ENCODE assay signal across 7 mouse cellular contexts in the genomic region with DNA sequence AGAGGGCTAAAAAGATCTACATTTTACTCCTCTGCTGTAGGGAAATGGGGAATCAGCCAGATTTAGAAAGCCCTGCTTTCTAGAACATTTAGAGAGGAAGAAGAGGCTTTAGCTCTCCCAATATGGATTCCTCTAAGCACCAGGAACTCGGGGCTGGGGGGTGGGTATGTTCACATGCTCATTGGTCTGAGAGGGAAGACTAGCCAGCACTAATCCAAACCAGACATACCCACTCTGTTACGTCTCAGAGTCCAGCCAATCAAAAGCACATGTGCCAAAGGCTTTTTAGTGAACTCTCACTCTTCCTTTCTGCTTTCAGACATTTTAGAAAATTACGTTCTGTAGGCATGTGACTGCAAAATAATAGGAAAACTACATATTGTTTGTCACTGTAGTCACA. TPM values are rescaled to one million over a fixed set of nuclear protein-coding genes. Genes with fewer than 3 reads are reported as not detected.
A peak's percentile ranks its signal among the peaks of the same experiment; 100 is the strongest.
DNase-seq lines count a peak whose midpoint lies in the region; ATAC-seq lines count a peak whose summit lies in the region.

No protein-coding gene starts in this region.

- peak overlapping the region; percentile 51 for H3K4me2 ChIP-seq in neural tube, embryonic 11.5 days (ENCODE audit: low read depth)
- H3K4me2 ChIP-seq in embryonic facial prominence, embryonic 15.5 days (replicated peaks), result peak overlapping the region; percentile 49
- peak overlapping the region; percentile 64 for H3K4me2 ChIP-seq in limb, embryonic 13.5 days (replicated peaks)
- H3K4me2 ChIP-seq in stomach, embryonic 16.5 days (ENCODE audit: low read depth, low read length), result peak overlapping the region; percentile 63

- no peak overlapping the region for H3K27ac ChIP-seq in neural tube, embryonic 11.5 days (ENCODE audit: low read depth, low read length)
- peak overlapping the region; percentile 88; the same call in 1 of the 2 replicates for H3K27ac ChIP-seq in embryonic facial prominence, embryonic 15.5 days (replicated peaks)
- 0 out of 2 replicates have a peak overlapping the region, but pooled peaks have one; percentile 79 for H3K27ac ChIP-seq in limb, embryonic 13.5 days
- no peak overlapping the region for H3K27ac ChIP-seq in stomach, embryonic 16.5 days (ENCODE audit: low read length)

- peak overlapping the region; percentile 66 for H3K4me3 ChIP-seq in neural tube, embryonic 11.5 days (ENCODE audit: low read depth, low read length)
- H3K4me3 ChIP-seq in embryonic facial prominence, embryonic 15.5 days (replicated peaks), result peak overlapping the region; percentile 62
- peak overlapping the region; percentile 67 for H3K4me3 ChIP-seq in limb, embryonic 13.5 days
- peak overlapping the region; percentile 70 for H3K4me3 ChIP-seq in stomach, embryonic 16.5 days (replicated peaks; ENCODE audit: low read length)

- H3K36me3 ChIP-seq in neural tube, embryonic 11.5 days (ENCODE audit: control insufficient read depth, insufficient read depth, low read length), result no peaks in the 10 kb centered on the region
- H3K36me3 ChIP-seq in embryonic facial prominence, embryonic 15.5 days, result no peaks in the 10 kb centered on the region
- H3K36me3 ChIP-seq in limb, embryonic 13.5 days, result peaks cover 21% of the 10 kb centered on the region; the same call in 1 of the 2 replicates
- no peaks in the 10 kb centered on the region for H3K36me3 ChIP-seq in stomach, embryonic 16.5 days (ENCODE audit: control insufficient read depth, insufficient read depth, low read length)

- no peak for ATAC-seq in neural tube, embryonic 11.5 days (ENCODE audit: insufficient read depth, low FRiP score, low TSS enrichment)
- ATAC-seq in embryonic facial prominence, embryonic 15.5 days (ENCODE audit: insufficient number of reproducible peaks, low FRiP score, low TSS enrichment, low read depth), result 0 out of 2 replicates have a peak, but pooled peaks have one; percentile 46
- ATAC-seq in limb, embryonic 13.5 days (ENCODE audit: low FRiP score, low read depth), result 0 out of 2 replicates have a peak, but pooled peaks have one; percentile 52
- ATAC-seq in stomach, embryonic 16.5 days (ENCODE audit: insufficient read depth, low FRiP score), result no peak
- ATAC-seq in granulocyte monocyte progenitor cell, adult 5-6 weeks (replicated peaks; ENCODE audit: poor library complexity, severe bottlenecking), result no peak
- ATAC-seq in cerebellum, adult (ENCODE audit: insufficient number of reproducible peaks, low FRiP score, low TSS enrichment), result no peak

- H3K9ac ChIP-seq in neural tube, embryonic 11.5 days (ENCODE audit: low read length), result peak overlapping the region; percentile 80; the same call in 1 of the 2 replicates
- H3K9ac ChIP-seq in embryonic facial prominence, embryonic 15.5 days, result no peak overlapping the region
- peak overlapping the region; percentile 83 for H3K9ac ChIP-seq in limb, embryonic 13.5 days
- H3K9ac ChIP-seq in stomach, embryonic 16.5 days (ENCODE audit: low read length), result no peak overlapping the region

- no peaks in the 10 kb centered on the region for H3K9me3 ChIP-seq in neural tube, embryonic 11.5 days (ENCODE audit: control insufficient read depth, low read length)
- no peaks in the 10 kb centered on the region for H3K9me3 ChIP-seq in embryonic facial prominence, embryonic 15.5 days (replicated peaks)
- no peaks in the 10 kb centered on the region for H3K9me3 ChIP-seq in limb, embryonic 13.5 days
- no peaks in the 10 kb centered on the region for H3K9me3 ChIP-seq in stomach, embryonic 16.5 days (replicated peaks; ENCODE audit: control insufficient read depth, low read length)

- peak; percentile 11 for DNase-seq in neural tube, embryonic 11.5 days (ENCODE audit: low spot score)
- no peak for DNase-seq in neural tube, embryonic 10.5 days (ENCODE audit: extremely low spot score, low spot score)

- peaks cover 4% of the 10 kb centered on the region; the same call in 1 of the 2 replicates for H3K4me1 ChIP-seq in neural tube, embryonic 11.5 days (ENCODE audit: control insufficient read depth, insufficient read depth, low read length)
- peaks cover 3% of the 10 kb centered on the region; the same call in 1 of the 2 replicates for H3K4me1 ChIP-seq in embryonic facial prominence, embryonic 15.5 days
- peaks cover 7% of the 10 kb centered on the region; the same call in 1 of the 2 replicates for H3K4me1 ChIP-seq in limb, embryonic 13.5 days
- H3K4me1 ChIP-seq in stomach, embryonic 16.5 days (ENCODE audit: control insufficient read depth, insufficient read depth, low read length), result peaks cover 4% of the 10 kb centered on the region

- no peaks in the 10 kb centered on the region for H3K27me3 ChIP-seq in neural tube, embryonic 11.5 days (ENCODE audit: control insufficient read depth, insufficient read depth, low read length)
- H3K27me3 ChIP-seq in embryonic facial prominence, embryonic 15.5 days, result no peaks in the 10 kb centered on the region
- H3K27me3 ChIP-seq in limb, embryonic 13.5 days, result no peaks in the 10 kb centered on the region
- H3K27me3 ChIP-seq in stomach, embryonic 16.5 days (ENCODE audit: control insufficient read depth, insufficient read depth, low read length), result no peaks in the 10 kb centered on the region

- 54% methylated on average over 3 of the region's 3 CpGs for WGBS in neural tube, embryonic 11.5 days
- 30% methylated on average over 3 of the region's 3 CpGs for WGBS in embryonic facial prominence, embryonic 15.5 days
- WGBS in limb, embryonic 13.5 days, result 24% methylated on average over 3 of the region's 3 CpGs
- WGBS in stomach, embryonic 16.5 days, result 33% methylated on average over 3 of the region's 3 CpGs

RNA-seq across cellular contexts. Expression of a gene that starts 1.6 kb away (rescaled TPM):
- polyA plus RNA-seq in neural tube, embryonic 11.5 days (2014; fragmentation: Nextera tagmentation; extraction: Ambion mirVana), result 370 and 372 TPM in 2 replicates
- 292 and 321 TPM in 2 replicates for polyA plus RNA-seq in embryonic facial prominence, embryonic 15.5 days (2015; fragmentation: Nextera tagmentation; extraction: Ambion mirVana)
- polyA plus RNA-seq in limb, embryonic 13.5 days (2015; fragmentation: Nextera tagmentation; extraction: Ambion mirVana), result 342 and 349 TPM in 2 replicates
- polyA plus RNA-seq in stomach, embryonic 16.5 days (2015; fragmentation: Nextera tagmentation; extraction: Ambion mirVana), result 224 and 242 TPM in 2 replicates
- 29.8 and 43.6 TPM in 2 replicates for total RNA-seq in granulocyte monocyte progenitor cell, adult 5-6 weeks (2014; fragmentation: Nextera tagmentation)
- total RNA-seq in granulocyte monocyte progenitor cell, adult 5-6 weeks (2017), result 52.1 and 69.9 TPM in 2 replicates

RNA-seq across cellular contexts. Expression of a gene that starts 45.5 kb away (rescaled TPM):
- 4.0 and 4.3 TPM in 2 replicates for polyA plus RNA-seq in neural tube, embryonic 11.5 days (2014; fragmentation: Nextera tagmentation; extraction: Ambion mirVana)
- 2.5 and 2.9 TPM in 2 replicates for polyA plus RNA-seq in embryonic facial prominence, embryonic 15.5 days (2015; fragmentation: Nextera tagmentation; extraction: Ambion mirVana)
- 2.8 and 3.1 TPM in 2 replicates for polyA plus RNA-seq in limb, embryonic 13.5 days (2015; fragmentation: Nextera tagmentation; extraction: Ambion mirVana)
- 1.6 and 1.8 TPM in 2 replicates for polyA plus RNA-seq in stomach, embryonic 16.5 days (2015; fragmentation: Nextera tagmentation; extraction: Ambion mirVana)
- total RNA-seq in granulocyte monocyte progenitor cell, adult 5-6 weeks (2014; fragmentation: Nextera tagmentation), result 1.6 and 2.6 TPM in 2 replicates
- total RNA-seq in granulocyte monocyte progenitor cell, adult 5-6 weeks (2017), result 3.4 and 3.8 TPM in 2 replicates

Comparison
In these comparisons a context has a peak if more than half of its experiments do, and no peak if none do; other contexts are left out.
1. ATAC-seq: peak in embryonic facial prominence, embryonic 15.5 days (single experiment) and limb, embryonic 13.5 days (single experiment); none in neural tube, embryonic 11.5 days (single experiment), stomach, embryonic 16.5 days (single experiment), granulocyte monocyte progenitor cell, adult 5-6 weeks (single experiment) and cerebellum, adult (single experiment).
2. H3K27ac ChIP-seq: peak in embryonic facial prominence, embryonic 15.5 days (single experiment) and limb, embryonic 13.5 days (single experiment); none in neural tube, embryonic 11.5 days (single experiment) and stomach, embryonic 16.5 days (single experiment).
3. H3K9ac ChIP-seq: peak in neural tube, embryonic 11.5 days (single experiment) and limb, embryonic 13.5 days (single experiment); none in embryonic facial prominence, embryonic 15.5 days (single experiment) and stomach, embryonic 16.5 days (single experiment).
4. Peak in every context shown above with its lines, with median percentiles within 50 percentile points of each other: H3K4me2 ChIP-seq and H3K4me3 ChIP-seq.